Comparison of ENCODE assay signal across 7 mouse cellular contexts in the genomic region with DNA sequence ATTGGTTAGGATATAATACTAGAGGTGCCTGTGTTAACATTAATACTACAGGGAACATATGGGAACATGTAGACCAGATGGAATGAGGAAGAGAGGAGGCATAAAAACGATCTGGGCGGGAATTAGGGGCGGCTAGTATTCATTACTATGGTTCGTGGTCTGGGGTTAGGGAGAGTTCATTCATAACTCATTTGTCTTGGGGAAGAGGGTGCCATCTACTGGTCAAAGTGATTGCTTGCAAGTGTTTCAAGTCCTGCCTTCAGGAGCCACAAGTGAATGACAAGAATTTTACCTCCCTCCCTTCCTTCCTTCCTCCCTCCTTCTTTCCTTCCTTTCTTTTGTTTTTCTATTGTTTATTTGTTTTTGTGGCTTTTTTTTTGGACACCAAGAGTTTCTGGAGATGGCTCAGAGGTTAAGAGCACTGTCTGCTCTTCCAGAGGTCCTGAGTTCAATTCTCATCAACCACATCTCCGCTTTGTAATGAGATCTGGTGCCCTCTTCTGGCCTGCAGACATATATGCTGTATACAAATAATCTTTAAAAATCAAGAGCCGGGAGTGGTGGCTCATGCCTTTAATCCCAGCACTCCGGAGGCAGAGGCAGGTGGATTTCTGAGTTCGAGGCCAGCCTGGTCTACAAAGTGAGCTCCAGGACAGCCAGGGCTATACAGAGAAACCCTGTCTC. TPM values are rescaled to one million over a fixed set of nuclear protein-coding genes. Genes with fewer than 3 reads are reported as not detected.
DNase-seq lines count a peak whose midpoint lies in the region; ATAC-seq and TF ChIP-seq lines count a peak whose summit lies in the region.

No protein-coding gene starts in this region.

- ATAC-seq in intestine, embryonic 15.5 days: 0 out of 2 replicates have a peak, but pooled peaks have one; percentile 3

- no peak overlapping the region for H3K9ac ChIP-seq in intestine, embryonic 15.5 days
- no peak overlapping the region for H3K9ac ChIP-seq in liver, adult 2 months (ENCODE audit: low read depth, low read length)

- H3K79me2 ChIP-seq in liver, adult 2 months (ENCODE audit: control insufficient read depth, insufficient read depth, low read length): peaks cover 12% of the 10 kb centered on the region

- peaks cover 13% of the 10 kb centered on the region for H3K4me1 ChIP-seq in intestine, embryonic 15.5 days (replicated peaks)
- peaks cover 5% of the 10 kb centered on the region for H3K4me1 ChIP-seq in liver, adult 2 months (ENCODE audit: control insufficient read depth, insufficient read depth, low read length)

- no peak overlapping the region for H3K4me2 ChIP-seq in intestine, embryonic 15.5 days (replicated peaks)

- peak; percentile 73 for TF ChIP-seq CTCF in liver, adult 2 months (IDR thresholded peaks at IDR 0.05; ENCODE audit: low read depth, low read length)

- H3K27ac ChIP-seq in intestine, embryonic 15.5 days: 0 out of 2 replicates have a peak overlapping the region, but pooled peaks have one; percentile 11
- no peak overlapping the region for H3K27ac ChIP-seq in liver, adult 2 months (replicated peaks; ENCODE audit: insufficient read depth, low read depth, low read length)

- peak; percentile 28 for DNase-seq in ovary, postnatal 14 days (ENCODE audit: low spot score)
- DNase-seq in ovary, postnatal 36 days (ENCODE audit: low spot score): no peak
- peak; percentile 75 for DNase-seq in T-cell, adult 2 months (ENCODE audit: low spot score)
- peak; percentile 96 for DNase-seq in embryo, embryonic 10.5 days (ENCODE audit: low spot score)
- peak; percentile 87 for DNase-seq in liver, adult 2 months (ENCODE audit: extremely low read depth, low read depth, low spot score)
- DNase-seq in retina, postnatal 1 day: peak; percentile 94

- H3K9me3 ChIP-seq in intestine, embryonic 15.5 days: no peaks in the 10 kb centered on the region

- 23% methylated on average over 8 of the region's 8 CpGs for WGBS in intestine, embryonic 15.5 days
- WGBS in liver, adult 2 months: 23% methylated on average over 8 of the region's 8 CpGs

- no peaks in the 10 kb centered on the region for H3K36me3 ChIP-seq in intestine, embryonic 15.5 days
- no peaks in the 10 kb centered on the region for H3K36me3 ChIP-seq in liver, adult 2 months (ENCODE audit: control insufficient read depth, insufficient read depth, low read length)

- H3K27me3 ChIP-seq in intestine, embryonic 15.5 days (replicated peaks): no peaks in the 10 kb centered on the region
- no peaks in the 10 kb centered on the region for H3K27me3 ChIP-seq in liver, adult 2 months (ENCODE audit: control insufficient read depth, insufficient read depth, low read length)

- no peak for TF ChIP-seq POLR2A in liver, adult 2 months (IDR thresholded peaks at IDR 0.05; ENCODE audit: extremely low read depth, insufficient read depth, low read length)

- no peak overlapping the region for H3K4me3 ChIP-seq in intestine, embryonic 15.5 days (replicated peaks)
- no peak overlapping the region for H3K4me3 ChIP-seq in liver, adult 2 months (ENCODE audit: insufficient read depth, low read depth, low read length)

RNA-seq across cellular contexts. Expression of a gene that starts 2.8 kb away (rescaled TPM):
- 13.3 and 14.2 TPM in 2 replicates for polyA plus RNA-seq in intestine, embryonic 15.5 days (2015; fragmentation: Nextera tagmentation; extraction: Ambion mirVana)
- 9.4 and 10.5 TPM in 2 replicates for total RNA-seq in liver, adult 2 months (2014; rRNA removed)
- polyA plus RNA-seq in liver, adult 2 months (2012; rRNA removed): 3.5 and 4.1 TPM in 2 replicates

RNA-seq across cellular contexts. Expression of a gene that starts 6.0 kb away (rescaled TPM):
- 158 and 168 TPM in 2 replicates for polyA plus RNA-seq in intestine, embryonic 15.5 days (2015; fragmentation: Nextera tagmentation; extraction: Ambion mirVana)
- total RNA-seq in liver, adult 2 months (2014; rRNA removed): 53.5 and 54.7 TPM in 2 replicates
- polyA plus RNA-seq in liver, adult 2 months (2012; rRNA removed): 14.5 and 15.9 TPM in 2 replicates
